Mouse (Mus musculus) kidney, adult 18-20 months (tissue): ENCODE data around the gene Nell1.

Source experiments
- DNase-seq: peaks from one replicate; pipeline ENCODE4 v3.0.0; 2021

The Nell1 gene

GRCm38 (mm10) chr7:50338757-50339156 lies 364.1 kb downstream of the Nell1 start:
- no peak for DNase-seq

- DNase-seq = no peak
Measured at GRCm38 (mm10) chr7:50351564-50351963, 376.9 kb downstream of the Nell1 start.

GRCm38 (mm10) chr7:50357213-50357612 lies 382.5 kb downstream of the Nell1 start:
- DNase-seq = no peak

- DNase-seq = no peak
Measured at GRCm38 (mm10) chr7:50362039-50362438, 387.4 kb downstream of the Nell1 start.

- DNase-seq = no peak
Measured at GRCm38 (mm10) chr7:50374876-50375275, 400.2 kb downstream of the Nell1 start.

- no peak for DNase-seq
Measured at GRCm38 (mm10) chr7:50410421-50410820, 435.8 kb downstream of the Nell1 start.

GRCm38 (mm10) chr7:50419976-50420375 lies 445.3 kb downstream of the Nell1 start:
- DNase-seq = no peak

- no peak for DNase-seq
Measured at GRCm38 (mm10) chr7:50422422-50423195, 447.9 kb downstream of the Nell1 start.

GRCm38 (mm10) chr7:50429725-50430124 lies 455.1 kb downstream of the Nell1 start:
- no peak for DNase-seq

- no peak for DNase-seq
Measured at GRCm38 (mm10) chr7:50441237-50441636, 466.6 kb downstream of the Nell1 start.

- DNase-seq = no peak
Measured at GRCm38 (mm10) chr7:50447316-50447715, 472.7 kb downstream of the Nell1 start.

- no peak for DNase-seq
Measured at GRCm38 (mm10) chr7:50467742-50468141, 493.1 kb downstream of the Nell1 start.

- DNase-seq = no peak
Measured at GRCm38 (mm10) chr7:50470555-50470954, 495.9 kb downstream of the Nell1 start.

- no peak for DNase-seq
Measured at GRCm38 (mm10) chr7:50482011-50482410, 507.3 kb downstream of the Nell1 start.

GRCm38 (mm10) chr7:50485304-50485703 lies 510.6 kb downstream of the Nell1 start:
- peak; percentile 15 for DNase-seq

- DNase-seq = no peak
Measured at GRCm38 (mm10) chr7:50486884-50487420, 512.3 kb downstream of the Nell1 start.

- no peak for DNase-seq
Measured at GRCm38 (mm10) chr7:50501562-50501961, 526.9 kb downstream of the Nell1 start.

- DNase-seq = no peak
Measured at GRCm38 (mm10) chr7:50507047-50507446, 532.4 kb downstream of the Nell1 start.

- DNase-seq = no peak
Measured at GRCm38 (mm10) chr7:50514830-50515229, 540.2 kb downstream of the Nell1 start.

GRCm38 (mm10) chr7:50516681-50517080 lies 542.0 kb downstream of the Nell1 start:
- DNase-seq = no peak

- no peak for DNase-seq
Measured at GRCm38 (mm10) chr7:50543373-50543772, 568.7 kb downstream of the Nell1 start.

- no peak for DNase-seq
Measured at GRCm38 (mm10) chr7:50549572-50549971, 574.9 kb downstream of the Nell1 start.

- no peak for DNase-seq
Measured at GRCm38 (mm10) chr7:50551426-50551825, 576.8 kb downstream of the Nell1 start.

GRCm38 (mm10) chr7:50562708-50563107 lies 588.0 kb downstream of the Nell1 start:
- DNase-seq = no peak

GRCm38 (mm10) chr7:50573841-50574240 lies 599.2 kb downstream of the Nell1 start:
- DNase-seq = no peak
